Comparison of ENCODE assay signal across 15 mouse cellular contexts in the genomic region with DNA sequence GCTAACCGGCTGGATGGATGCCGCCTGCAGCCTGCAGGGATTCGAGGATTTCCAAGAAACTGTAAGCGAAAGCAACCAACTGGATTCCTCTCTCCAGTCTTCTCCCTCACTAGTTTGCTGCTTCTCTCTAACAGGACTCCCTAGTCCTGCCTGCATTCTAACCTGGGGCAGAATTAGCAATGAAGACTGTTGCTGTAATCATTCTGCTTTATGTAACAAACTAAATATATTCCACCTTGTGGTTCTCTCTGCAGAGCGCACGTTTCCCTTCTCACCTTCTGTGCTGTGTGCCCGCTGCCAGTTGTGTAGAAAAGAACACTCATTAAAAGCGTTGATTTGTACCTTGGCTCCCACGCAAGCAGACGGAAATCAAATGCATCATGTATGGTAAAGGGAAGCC. TPM values are rescaled to one million over a fixed set of nuclear protein-coding genes. Genes with fewer than 3 reads are reported as not detected.
"Had no signal": no experiment of that assay in that cellular context is flagged by ENCODE, and none has a peak within 500 bp of the region (broad histone marks: within the 10 kb centered on the region; RNA-seq: fewer than 3 reads in every experiment).

No protein-coding gene starts in this region.

- H3K9ac ChIP-seq: intestine, embryonic 15.5 days; kidney, embryonic 15.5 days; limb, embryonic 12.5 days; liver, embryonic 13.5 days; liver, postnatal 0 days; midbrain, embryonic 12.5 days; neural tube, embryonic 13.5 days had no signal

- ATAC-seq: intestine, embryonic 15.5 days; liver, postnatal 0 days; midbrain, embryonic 16.5 days had no signal

- H3K9me3 ChIP-seq: intestine, embryonic 15.5 days; kidney, embryonic 15.5 days; limb, embryonic 12.5 days; liver, embryonic 13.5 days; midbrain, embryonic 12.5 days; neural tube, embryonic 13.5 days had no signal

- H3K27ac ChIP-seq: intestine, embryonic 15.5 days; kidney, embryonic 15.5 days; limb, embryonic 12.5 days; liver, embryonic 13.5 days; midbrain, embryonic 12.5 days; neural tube, embryonic 13.5 days had no signal

- H3K36me3 ChIP-seq: intestine, embryonic 15.5 days; kidney, embryonic 15.5 days; limb, embryonic 12.5 days; liver, embryonic 13.5 days; midbrain, embryonic 12.5 days; neural tube, embryonic 13.5 days had no signal

- DNase-seq: kidney, adult 18-20 months; kidney, postnatal 14 days; liver; liver, embryonic 13.5 days; liver, postnatal 0 days; spleen, adult 18-20 months; thymus, adult 2 months; thymus, postnatal 25 days had no signal

- H3K4me2 ChIP-seq: intestine, embryonic 15.5 days; kidney, embryonic 15.5 days; limb, embryonic 12.5 days; liver, embryonic 13.5 days; midbrain, embryonic 12.5 days; neural tube, embryonic 13.5 days had no signal

- H3K4me1 ChIP-seq: intestine, embryonic 15.5 days; kidney, embryonic 15.5 days; limb, embryonic 12.5 days; liver, embryonic 13.5 days; midbrain, embryonic 12.5 days; neural tube, embryonic 13.5 days had no signal

- H3K27me3 ChIP-seq: intestine, embryonic 15.5 days; kidney, embryonic 15.5 days; limb, embryonic 12.5 days; liver, embryonic 13.5 days had no signal

- H3K4me3 ChIP-seq: intestine, embryonic 15.5 days; kidney, embryonic 15.5 days; limb, embryonic 12.5 days; liver, embryonic 13.5 days; midbrain, embryonic 12.5 days; neural tube, embryonic 13.5 days had no signal

RNA-seq across cellular contexts. Expression of gene Tmem252, which starts 37.2 kb away (rescaled TPM):
- total RNA-seq: megakaryocyte-erythroid progenitor cell, adult 5-6 weeks had no signal
